Mouse (Mus musculus) heart, embryonic 13.5 days (tissue): ENCODE measurements around the gene Zfp277. TPM values are rescaled to one million over a fixed set of nuclear protein-coding genes. Genes with fewer than 3 reads are reported as not detected.

Experiments
- ATAC-seq: fragments of 200-750 bp; cut with Nextera tagmentation; 2 replicates; pipeline ENCODE4 v1.8.0; 2017; ENCODE audit warnings: moderate TSS enrichment; ENCODE audit not compliant: insufficient number of reproducible peaks, low FRiP score, low TSS enrichment; ENCODE audit errors: extremely low read depth
- H3K27ac ChIP-seq: fragments of 300-500 bp; sonication (generic); replicated peaks from 2 replicates; pipeline ENCODE4 v1.5.1; 2015; ENCODE audit warnings: moderate library complexity, mild to moderate bottlenecking, inconsistent platforms
- H3K27me3 ChIP-seq: fragments of 300-500 bp; sonication (generic); replicated peaks from 2 replicates; pipeline ENCODE4 v1.6.1; 2015; ENCODE audit warnings: mild to moderate bottlenecking, inconsistent platforms
- H3K36me3 ChIP-seq: fragments of 300-500 bp; sonication (generic); 2 replicates; pipeline ENCODE4 v1.6.1; 2015; ENCODE audit warnings: mild to moderate bottlenecking, inconsistent platforms
- H3K4me1 ChIP-seq: fragments of 300-500 bp; sonication (generic); 2 replicates; pipeline ENCODE4 v1.6.1; 2015; ENCODE audit warnings: inconsistent platforms
- H3K4me2 ChIP-seq: fragments of 300-500 bp; sonication (generic); 2 replicates; pipeline ENCODE4 v1.6.1; 2015; ENCODE audit warnings: inconsistent platforms, mild to moderate bottlenecking, moderate library complexity
- H3K4me3 ChIP-seq: fragments of 300-500 bp; sonication (generic); 2 replicates; pipeline ENCODE4 v1.5.1; 2015; ENCODE audit warnings: moderate library complexity, mild to moderate bottlenecking, inconsistent platforms
- H3K9ac ChIP-seq: fragments of 300-500 bp; sonication (generic); 2 replicates; pipeline ENCODE4 v1.6.1; 2015; ENCODE audit warnings: inconsistent platforms, mild to moderate bottlenecking, moderate library complexity
- H3K9me3 ChIP-seq: fragments of 300-500 bp; sonication (generic); 2 replicates; pipeline ENCODE4 v1.6.1; 2016; ENCODE audit warnings: inconsistent platforms
- WGBS: fragments of 180-500 bp; shearing (Covaris S2); methylation state at CpG from one replicate; pipeline ENCODE4 v1.1.7; 2015; ENCODE audit warnings: mixed read lengths; 5-methylcytosine and 5-hydroxymethylcytosine counted together
- polyA plus RNA-seq: library from polyadenylated mRNA; unstranded; fragments of >200 nt; fragmentation: Nextera tagmentation; extraction: Ambion mirVana; gene quantifications from 2 replicates; pipeline ENCODE4 v1.2.1, GENCODE M21; 2015

Zfp277 gene
- polyA plus RNA-seq, 1 experiment from 2014 or later, result 27.8 TPM

GRCm38 (mm10) chr12:40463828-40464227 is 18.1 kb upstream of the Zfp277 start:
- Histone ChIP-seq H3K9me3 (no peaks in the 10 kb centered on the region), H3K27ac (0 out of 2 replicates have a peak overlapping the region, but pooled peaks have one; percentile 43)
- no peak for ATAC-seq

GRCm38 (mm10) chr12:40462693-40463235 is 17.1 kb upstream of the Zfp277 start:
- H3K27me3 ChIP-seq, result no peaks in the 10 kb centered on the region
- peak overlapping the region; percentile 30; the same call in 1 of the 2 replicates for H3K4me2 ChIP-seq
- 53% methylated on average over 7 of the region's 7 CpGs for WGBS
- no peak overlapping the region for H3K9ac ChIP-seq
- no peak overlapping the region for H3K4me3 ChIP-seq
- peak overlapping the region; percentile 25; the same call in 1 of the 2 replicates for H3K27ac ChIP-seq
- H3K4me1 ChIP-seq, result peaks cover 44% of the 10 kb centered on the region
- H3K9me3 ChIP-seq, result no peaks in the 10 kb centered on the region
- no peak for ATAC-seq
- H3K36me3 ChIP-seq, result no peaks in the 10 kb centered on the region

More at GRCm38 (mm10) chr12:40463828-40464227, 18.1 kb upstream of the Zfp277 start:
- H3K4me2 ChIP-seq, result 0 out of 2 replicates have a peak overlapping the region, but pooled peaks have one; percentile 20
- H3K4me3 ChIP-seq, result no peak overlapping the region
- no peak overlapping the region for H3K9ac ChIP-seq
- no peaks in the 10 kb centered on the region for H3K27me3 ChIP-seq
- peaks cover 46% of the 10 kb centered on the region for H3K4me1 ChIP-seq
- H3K36me3 ChIP-seq, result no peaks in the 10 kb centered on the region
- 47% methylated on average over 2 of the region's 2 CpGs for WGBS

GRCm38 (mm10) chr12:40459673-40460265 is 14.1 kb upstream of the Zfp277 start:
- whole genome bisulfite sequencing, result 65% methylated on average over 6 of the region's 6 CpGs
- H3K9ac ChIP-seq, result no peak overlapping the region
- H3K4me3 ChIP-seq, result no peak overlapping the region
- H3K36me3 ChIP-seq, result no peaks in the 10 kb centered on the region
- peaks cover 37% of the 10 kb centered on the region for H3K4me1 ChIP-seq
- no peaks in the 10 kb centered on the region for H3K9me3 ChIP-seq
- peak overlapping the region; percentile 51 for H3K27ac ChIP-seq
- ATAC-seq, result no peak
- no peak overlapping the region for H3K4me2 ChIP-seq
- no peaks in the 10 kb centered on the region for H3K27me3 ChIP-seq

DNA sequence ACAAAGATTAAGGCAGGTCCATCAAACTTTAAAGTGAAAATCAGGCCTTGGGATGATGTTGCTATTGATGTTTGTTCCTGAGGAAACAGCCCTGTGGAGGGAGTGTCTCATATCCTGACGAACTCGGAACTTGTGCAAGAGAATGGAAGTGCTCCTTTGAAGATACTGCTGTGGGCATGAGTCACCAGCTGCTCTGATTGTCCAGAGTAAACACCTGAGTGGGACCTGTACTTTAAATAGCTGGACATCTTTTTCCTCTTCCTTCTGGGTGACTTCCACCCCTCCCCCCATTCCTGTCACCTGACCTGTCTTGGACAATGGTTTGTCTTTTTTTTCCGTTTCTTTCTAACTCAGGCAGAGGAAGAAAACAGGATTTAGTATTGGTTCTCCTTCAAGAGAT is 13.3 kb upstream of the Zfp277 start:
- H3K4me2 ChIP-seq, result no peak overlapping the region
- no peaks in the 10 kb centered on the region for H3K36me3 ChIP-seq
- H3K9ac ChIP-seq, result no peak overlapping the region
- no peak overlapping the region for H3K4me3 ChIP-seq
- H3K9me3 ChIP-seq, result no peaks in the 10 kb centered on the region
- H3K4me1 ChIP-seq, result peaks cover 29% of the 10 kb centered on the region
- ATAC-seq, result no peak
- H3K27me3 ChIP-seq, result no peaks in the 10 kb centered on the region
- 50% methylated on average over 3 of the region's 3 CpGs for WGBS
- no peak overlapping the region for H3K27ac ChIP-seq

- WGBS, result 77% methylated on average over 2 of the region's 2 CpGs
- peaks cover 18% of the 10 kb centered on the region for H3K4me1 ChIP-seq
- no peak for ATAC-seq
- no peaks in the 10 kb centered on the region for H3K9me3 ChIP-seq
- H3K27ac ChIP-seq, result no peak overlapping the region
- H3K36me3 ChIP-seq, result no peaks in the 10 kb centered on the region
- no peak overlapping the region for H3K4me3 ChIP-seq
- no peak overlapping the region for H3K4me2 ChIP-seq
- no peaks in the 10 kb centered on the region for H3K27me3 ChIP-seq
- H3K9ac ChIP-seq, result no peak overlapping the region
These were observed 10.8 kb upstream of the Zfp277 start for GRCm38 (mm10) chr12:40456517-40456916.

DNA sequence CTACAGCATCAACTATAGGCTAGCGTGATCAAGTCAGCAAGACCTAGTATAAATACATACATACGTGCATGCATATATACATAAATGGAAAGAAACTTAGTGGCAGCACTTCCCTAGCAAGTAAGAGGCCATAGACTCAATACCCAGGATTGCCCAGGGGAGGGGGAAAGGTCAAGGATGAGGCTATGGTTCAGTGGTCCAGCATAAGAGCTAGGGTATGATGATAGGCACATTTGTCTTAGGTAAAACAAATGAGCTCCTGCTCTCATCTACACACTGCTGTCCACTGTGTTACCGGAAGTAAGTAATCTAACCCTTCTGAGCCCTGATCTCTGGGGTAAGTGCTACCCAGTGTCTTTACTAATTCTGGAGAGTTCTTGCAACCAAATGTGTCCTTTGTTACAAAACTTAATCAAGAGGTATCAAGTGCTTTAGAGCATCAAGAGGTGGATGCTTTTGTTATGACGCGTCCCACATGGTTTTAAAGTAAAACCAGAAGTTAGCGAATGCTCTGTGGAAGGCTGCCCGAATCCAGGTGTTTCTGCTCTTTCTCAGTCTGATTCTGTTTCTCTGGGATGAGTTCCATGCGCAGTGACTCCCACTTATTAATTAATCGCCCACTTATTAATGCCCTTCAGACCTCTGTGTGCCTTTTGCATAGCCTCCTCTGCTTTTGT is 3.6 kb upstream of the Zfp277 start:
- 78% methylated on average over 9 of the region's 9 CpGs for WGBS
- no peak for ATAC-seq
- Histone ChIP-seq H3K36me3 (no peaks in the 10 kb centered on the region), H3K4me1 (peaks cover 26% of the 10 kb centered on the region), H3K9ac (no peak overlapping the region), H3K4me2 (no peak overlapping the region), H3K27me3 (no peaks in the 10 kb centered on the region), H3K4me3 (no peak overlapping the region), H3K9me3 (no peaks in the 10 kb centered on the region), H3K27ac (no peak overlapping the region)

- H3K9ac ChIP-seq, result peak overlapping the region; percentile 89
- H3K4me3 ChIP-seq, result peak overlapping the region; percentile 91
- WGBS, result 10% methylated on average over 10 of the region's 10 CpGs
- H3K4me1 ChIP-seq, result peaks cover 26% of the 10 kb centered on the region
- peak overlapping the region; percentile 85 for H3K4me2 ChIP-seq
- no peaks in the 10 kb centered on the region for H3K9me3 ChIP-seq
- no peaks in the 10 kb centered on the region for H3K27me3 ChIP-seq
- no peak overlapping the region for H3K27ac ChIP-seq
- H3K36me3 ChIP-seq, result no peaks in the 10 kb centered on the region
- ATAC-seq, result no peak
These were observed 2.1 kb upstream of the Zfp277 start for GRCm38 (mm10) chr12:40447561-40448355.

- Histone ChIP-seq H3K36me3 (no peaks in the 10 kb centered on the region), H3K4me1 (peaks cover 32% of the 10 kb centered on the region), H3K27ac (peak overlapping the region; percentile 82), H3K4me3 (peak overlapping the region; percentile 91), H3K9ac (peak overlapping the region; percentile 89), H3K27me3 (no peaks in the 10 kb centered on the region), H3K9me3 (no peaks in the 10 kb centered on the region), H3K4me2 (peak overlapping the region; percentile 85)
- under 1% methylated on average over 44 of the region's 44 CpGs for WGBS
- peak; percentile 2; the same call in 1 of the 2 replicates for ATAC-seq
These were observed 1.0 kb upstream of the Zfp277 start for GRCm38 (mm10) chr12:40446450-40447381.

GRCm38 (mm10) chr12:40445206-40445605 is 496 bp downstream of the Zfp277 start:
- WGBS, result 1% methylated on average over 16 of the region's 16 CpGs
- Histone ChIP-seq H3K27ac (0 out of 2 replicates have a peak overlapping the region, but pooled peaks have one; percentile 58), H3K36me3 (no peaks in the 10 kb centered on the region)

GRCm38 (mm10) chr12:40438049-40438448 is 7.7 kb downstream of the Zfp277 start:
- no peak overlapping the region for H3K4me3 ChIP-seq
- H3K27me3 ChIP-seq, result no peaks in the 10 kb centered on the region
- H3K9me3 ChIP-seq, result no peaks in the 10 kb centered on the region
- H3K36me3 ChIP-seq, result no peaks in the 10 kb centered on the region
- no peak overlapping the region for H3K27ac ChIP-seq
- whole genome bisulfite sequencing, result 38% methylated on average over 2 of the region's 2 CpGs
- H3K4me1 ChIP-seq, result peaks cover 47% of the 10 kb centered on the region
- H3K4me2 ChIP-seq, result no peak overlapping the region
- H3K9ac ChIP-seq, result no peak overlapping the region
- ATAC-seq, result no peak

More at GRCm38 (mm10) chr12:40445206-40445605, 496 bp downstream of the Zfp277 start:
- Histone ChIP-seq H3K4me2 (peak overlapping the region; percentile 85), H3K9ac (peak overlapping the region; percentile 85), H3K4me1 (peaks cover 47% of the 10 kb centered on the region), H3K9me3 (no peaks in the 10 kb centered on the region), H3K4me3 (peak overlapping the region; percentile 91), H3K27me3 (no peaks in the 10 kb centered on the region)
- no peak for ATAC-seq
